Mouse (Mus musculus) G1E (cell line): ENCODE measurements around the gene Tmem123.

Experiments
- CTCF ChIP-seq: IDR thresholded peaks from 2 replicates; pipeline ENCODE4 v1.5.1; 2012; ENCODE audit warnings: low read depth, low read length, inconsistent platforms, mixed read lengths
- GATA1 ChIP-seq: IDR thresholded peaks from 2 replicates; pipeline ENCODE4 v1.6.1; 2012; ENCODE audit warnings: borderline replicate concordance, low read length, inconsistent platforms, mixed read lengths
- POLR2AphosphoS5 ChIP-seq: IDR thresholded peaks from 2 replicates; pipeline ENCODE4 v1.6.1; 2012; ENCODE audit warnings: low read depth, low read length, inconsistent platforms; ENCODE audit not compliant: insufficient replicate concordance
- TAL1 ChIP-seq: conservative IDR thresholded peaks from 2 replicates; pipeline ENCODE4 v1.6.1; 2012; ENCODE audit warnings: low read depth, low read length, inconsistent platforms, mixed read lengths

DNA sequence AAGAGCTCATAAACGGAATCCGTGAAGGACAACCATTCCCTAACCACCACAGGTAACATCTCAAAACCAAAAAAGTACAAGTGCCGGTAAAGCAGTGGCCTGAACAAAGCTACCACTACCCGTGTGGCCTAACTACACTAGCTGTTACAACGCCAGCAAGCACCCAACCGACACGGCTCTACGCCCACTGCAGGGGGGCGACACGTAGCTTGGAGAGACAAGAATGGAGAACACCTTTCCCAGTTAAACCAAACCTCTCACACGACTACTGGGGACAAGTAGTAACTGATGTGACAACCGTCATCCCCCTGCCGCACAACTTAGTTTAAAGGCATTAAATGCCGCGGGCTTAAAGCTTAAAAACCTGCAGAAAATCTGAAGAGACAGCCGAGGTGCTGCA lies 72.5 kb downstream of the Tmem123 start:
- TF ChIP-seq CTCF = no peak
- no peak for TF ChIP-seq POLR2AphosphoS5
- TF ChIP-seq GATA1 = no peak
- no peak for TF ChIP-seq TAL1
